Mouse (Mus musculus) midbrain, embryonic 16.5 days (tissue): ENCODE results near the gene Akap13. TPM values are rescaled to one million over a fixed set of nuclear protein-coding genes. Genes with fewer than 3 reads are reported as not detected.
A peak's percentile ranks its signal among the peaks of the same experiment; 100 is the strongest.

Experiments used
- ATAC-seq: fragments of 200-750 bp; cut with Nextera tagmentation; 2 replicates; pipeline ENCODE4 v1.8.0; 2017; ENCODE audit warnings: moderate TSS enrichment
- H3K27ac ChIP-seq: fragments of 300-500 bp; sonication (generic); 2 replicates; pipeline ENCODE4 v1.5.1; 2014; ENCODE audit warnings: mild to moderate bottlenecking, low read length, mixed read lengths
- H3K27me3 ChIP-seq: fragments of 300-500 bp; sonication (generic); 2 replicates; pipeline ENCODE4 v1.6.1; 2014; ENCODE audit warnings: low read depth, low read length, mixed read lengths; ENCODE audit not compliant: control insufficient read depth, insufficient read depth
- H3K36me3 ChIP-seq: fragments of 300-500 bp; sonication (generic); 2 replicates; pipeline ENCODE4 v1.6.1; 2014; ENCODE audit warnings: mild to moderate bottlenecking, low read length, moderate library complexity, mixed read lengths; ENCODE audit not compliant: control insufficient read depth, insufficient read depth
- H3K4me1 ChIP-seq: fragments of 300-500 bp; sonication (generic); 2 replicates; pipeline ENCODE4 v1.6.1; 2014; ENCODE audit warnings: mild to moderate bottlenecking, low read length, mixed read lengths; ENCODE audit not compliant: control insufficient read depth, insufficient read depth
- H3K4me2 ChIP-seq: fragments of 300-500 bp; sonication (generic); 2 replicates; pipeline ENCODE4 v1.6.1; 2014; ENCODE audit warnings: mild to moderate bottlenecking, low read length, mixed read lengths
- H3K4me3 ChIP-seq: fragments of 300-500 bp; sonication (generic); 2 replicates; pipeline ENCODE4 v1.5.1; 2014; ENCODE audit warnings: low read depth, mild to moderate bottlenecking, low read length, moderate library complexity, mixed read lengths
- H3K9ac ChIP-seq: fragments of 300-500 bp; sonication (generic); 2 replicates; pipeline ENCODE4 v1.6.1; 2014; ENCODE audit warnings: low read depth, low read length, mixed read lengths
- H3K9me3 ChIP-seq: fragments of 300-500 bp; sonication (generic); replicated peaks from 2 replicates; pipeline ENCODE4 v1.6.1; 2014; ENCODE audit warnings: mild to moderate bottlenecking, low read length, mixed read lengths; ENCODE audit not compliant: control insufficient read depth, poor library complexity, severe bottlenecking
- WGBS: fragments of 180-500 bp; shearing (Covaris S2); extraction: QIAGEN DNeasy Blood & Tissue Kit; methylation state at CpG from one replicate; pipeline ENCODE4 v1.1.7; 2014; 5-methylcytosine and 5-hydroxymethylcytosine counted together
- polyA plus RNA-seq: library from polyadenylated mRNA; unstranded; fragments of >200 nt; fragmentation: Nextera tagmentation; extraction: Ambion mirVana; gene quantifications from 2 replicates; pipeline ENCODE4 v1.2.1, GENCODE M21; 2015

The Akap13 gene
- polyA plus RNA-seq, 1 experiment from 2014 or later: 10.7 TPM

DNA sequence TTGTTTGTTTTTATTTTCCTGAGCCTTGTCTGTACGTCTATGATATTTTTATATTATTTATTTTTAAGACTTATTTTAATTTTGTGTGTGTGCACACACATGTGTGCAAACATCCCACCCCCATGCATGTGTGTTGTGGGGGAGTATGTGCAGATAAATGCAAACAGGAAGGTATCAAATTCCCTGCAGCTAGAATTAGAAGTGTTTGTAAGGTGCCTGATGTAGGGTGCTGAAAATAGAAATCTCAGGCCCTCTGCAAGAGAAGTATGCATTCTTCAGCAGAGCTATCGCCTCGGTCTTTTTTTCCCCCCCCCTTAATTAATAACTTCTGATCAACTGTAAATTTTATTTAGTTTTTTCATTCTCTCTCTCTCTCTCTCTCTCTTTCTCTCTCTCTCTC, 151.9 kb downstream of the Akap13 start:
- Histone ChIP-seq H3K36me3 (no peaks in the 10 kb centered on the region), H3K9ac (no peak overlapping the region), H3K9me3 (no peaks in the 10 kb centered on the region), H3K4me3 (no peak overlapping the region), H3K4me2 (no peak overlapping the region), H3K27me3 (no peaks in the 10 kb centered on the region), H3K4me1 (no peaks in the 10 kb centered on the region), H3K27ac (no peak overlapping the region)
- 93% methylated on average over 3 of the region's 3 CpGs for WGBS
- ATAC-seq: no peak

DNA sequence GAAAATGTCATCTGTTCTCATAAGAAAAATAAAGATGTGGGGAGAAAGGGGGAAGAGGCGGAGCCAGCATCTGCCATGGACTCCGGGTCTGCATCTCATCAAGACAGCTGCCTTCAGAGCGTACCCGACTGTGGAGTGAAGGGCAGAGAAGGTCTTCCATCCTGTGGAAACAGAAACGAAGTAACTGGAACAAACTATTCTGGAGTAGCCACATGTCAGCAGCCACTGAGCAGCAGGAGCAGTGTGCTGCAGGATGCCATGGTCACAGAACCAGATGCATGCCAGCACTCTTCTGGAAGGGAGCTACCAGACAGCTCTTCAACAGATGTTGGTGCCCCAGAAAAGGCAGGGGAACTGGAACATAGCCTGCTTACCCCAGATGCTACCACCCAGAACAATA, 153.4 kb downstream of the Akap13 start:
- 84% methylated on average over 5 of the region's 5 CpGs for WGBS
- H3K4me3 ChIP-seq: no peak overlapping the region
- no peak overlapping the region for H3K9ac ChIP-seq
- H3K4me1 ChIP-seq: no peaks in the 10 kb centered on the region
- no peaks in the 10 kb centered on the region for H3K9me3 ChIP-seq
- H3K36me3 ChIP-seq: no peaks in the 10 kb centered on the region
- no peaks in the 10 kb centered on the region for H3K27me3 ChIP-seq
- no peak overlapping the region for H3K4me2 ChIP-seq
- ATAC-seq: no peak
- H3K27ac ChIP-seq: no peak overlapping the region

GRCm38 (mm10) chr7:75609456-75610262, 154.3 kb downstream of the Akap13 start:
- H3K36me3 ChIP-seq: no peaks in the 10 kb centered on the region
- WGBS: 87% methylated on average over 14 of the region's 14 CpGs

DNA sequence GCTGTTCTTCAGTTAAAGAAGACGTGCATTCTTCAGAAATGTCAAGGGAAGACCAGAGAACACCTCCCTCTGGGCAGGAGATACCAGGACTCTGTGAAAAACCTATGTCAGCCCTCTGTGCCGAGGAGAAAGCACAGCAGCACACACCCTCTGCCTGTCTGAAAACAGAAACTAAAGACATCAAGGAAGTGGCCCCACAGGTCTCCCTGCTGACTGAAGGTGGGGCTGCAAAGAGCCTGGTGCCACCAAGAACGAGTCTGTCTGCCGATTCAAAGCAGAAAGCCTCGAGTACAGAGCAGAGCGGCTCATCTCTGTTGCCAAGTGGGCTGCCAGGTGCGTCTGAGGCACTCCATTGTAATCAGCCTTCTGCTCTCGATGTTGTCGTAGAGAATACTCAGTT, 155.1 kb downstream of the Akap13 start:
- no peaks in the 10 kb centered on the region for H3K9me3 ChIP-seq
- WGBS: 91% methylated on average over 9 of the region's 9 CpGs
- H3K4me1 ChIP-seq: no peaks in the 10 kb centered on the region
- H3K27ac ChIP-seq: no peak overlapping the region
- H3K27me3 ChIP-seq: no peaks in the 10 kb centered on the region
- H3K9ac ChIP-seq: no peak overlapping the region
- no peak overlapping the region for H3K4me2 ChIP-seq
- no peaks in the 10 kb centered on the region for H3K36me3 ChIP-seq
- no peak for ATAC-seq
- no peak overlapping the region for H3K4me3 ChIP-seq

More at GRCm38 (mm10) chr7:75609456-75610262, 154.3 kb downstream of the Akap13 start:
- H3K9me3 ChIP-seq: no peaks in the 10 kb centered on the region
- H3K27me3 ChIP-seq: no peaks in the 10 kb centered on the region
- H3K4me2 ChIP-seq: no peak overlapping the region
- H3K9ac ChIP-seq: no peak overlapping the region
- no peak for ATAC-seq
- H3K27ac ChIP-seq: no peak overlapping the region
- no peak overlapping the region for H3K4me3 ChIP-seq
- H3K4me1 ChIP-seq: no peaks in the 10 kb centered on the region

DNA sequence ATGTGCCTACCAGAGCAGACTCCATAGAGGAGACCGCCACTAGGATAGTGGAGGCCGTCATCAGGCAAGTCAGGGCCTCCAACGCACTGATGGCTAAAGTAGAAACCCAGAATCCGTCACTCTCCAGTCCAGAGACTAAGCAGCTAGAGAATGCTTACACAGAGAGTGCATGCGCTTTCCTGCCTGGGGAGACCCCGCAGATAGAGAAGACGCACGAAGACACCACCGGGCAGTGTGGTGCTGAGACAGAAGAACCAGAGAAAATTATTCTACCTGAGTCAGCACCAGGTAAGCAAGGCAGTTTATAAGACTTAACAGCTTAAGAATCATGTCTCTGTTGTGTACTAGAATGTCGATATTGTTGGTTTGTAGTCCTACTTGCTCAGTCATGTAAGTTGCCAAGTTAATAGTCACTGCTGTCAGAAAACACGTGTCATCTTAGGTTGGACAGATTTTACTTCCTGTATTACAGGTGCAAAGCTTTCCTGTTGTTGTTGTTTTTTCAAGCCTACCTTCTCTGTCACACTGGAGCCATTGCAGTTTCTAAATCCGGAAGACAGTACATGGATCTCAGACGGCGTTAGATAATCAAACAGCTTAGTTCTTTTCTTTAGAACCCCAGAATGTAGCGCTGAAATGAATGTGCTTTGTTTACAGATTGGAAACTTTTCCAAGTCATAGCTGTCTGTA, 156.1 kb downstream of the Akap13 start:
- WGBS: 85% methylated on average over 15 of the region's 15 CpGs

DNA sequence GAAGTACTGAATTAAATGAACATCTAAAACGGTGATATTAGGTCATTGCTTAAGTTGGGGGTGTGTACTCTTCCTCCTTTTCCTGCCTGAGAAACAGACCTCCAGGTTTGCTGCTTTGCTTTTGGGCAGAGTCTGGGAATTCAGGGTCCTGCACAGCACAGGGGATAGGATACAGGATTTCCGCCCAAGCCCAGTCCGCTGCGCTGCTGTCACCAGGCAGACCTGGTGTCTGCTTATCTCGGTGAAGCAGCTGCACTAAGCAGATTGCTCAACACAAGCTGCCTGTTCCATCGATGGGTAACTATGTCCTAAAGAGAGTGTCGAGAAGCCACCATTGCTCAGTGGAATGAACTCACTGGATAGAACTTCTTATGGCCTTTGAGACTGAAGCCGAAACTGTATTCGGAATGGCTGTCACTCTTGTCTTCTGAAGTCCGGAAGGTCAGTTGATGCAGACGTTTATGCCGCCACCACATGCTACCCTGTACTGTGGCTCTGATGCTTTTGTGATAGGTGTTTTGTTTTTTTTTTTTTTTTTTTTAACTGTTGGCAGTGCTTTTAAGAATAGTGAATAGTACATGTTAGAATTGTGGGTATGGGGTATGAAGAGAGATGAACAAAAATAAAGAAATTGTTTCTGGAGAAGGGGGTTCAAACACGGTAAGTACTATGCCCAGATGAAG, 156.8 kb downstream of the Akap13 start:
- Histone ChIP-seq H3K27ac (no peak overlapping the region), H3K9me3 (no peaks in the 10 kb centered on the region), H3K4me3 (no peak overlapping the region), H3K4me2 (no peak overlapping the region), H3K9ac (no peak overlapping the region), H3K36me3 (no peaks in the 10 kb centered on the region), H3K27me3 (no peaks in the 10 kb centered on the region), H3K4me1 (no peaks in the 10 kb centered on the region)
- WGBS: 78% methylated on average over 13 of the region's 13 CpGs
- 0 out of 2 replicates have a peak, but pooled peaks have one; percentile 54 for ATAC-seq

More for the DNA sequence above, 156.1 kb downstream of the Akap13 start:
- no peaks in the 10 kb centered on the region for H3K27me3 ChIP-seq
- no peak overlapping the region for H3K27ac ChIP-seq
- H3K4me2 ChIP-seq: no peak overlapping the region
- no peak overlapping the region for H3K9ac ChIP-seq
- H3K9me3 ChIP-seq: no peaks in the 10 kb centered on the region
- H3K4me3 ChIP-seq: no peak overlapping the region
- H3K4me1 ChIP-seq: no peaks in the 10 kb centered on the region
- no peaks in the 10 kb centered on the region for H3K36me3 ChIP-seq
- no peak for ATAC-seq

GRCm38 (mm10) chr7:75612683-75613053, 157.3 kb downstream of the Akap13 start:
- Histone ChIP-seq H3K9me3 (no peaks in the 10 kb centered on the region), H3K9ac (no peak overlapping the region), H3K36me3 (no peaks in the 10 kb centered on the region), H3K4me2 (no peak overlapping the region), H3K4me3 (no peak overlapping the region), H3K27me3 (no peaks in the 10 kb centered on the region), H3K4me1 (no peaks in the 10 kb centered on the region), H3K27ac (no peak overlapping the region)
- ATAC-seq: no peak

GRCm38 (mm10) chr7:75613240-75613639, 157.9 kb downstream of the Akap13 start:
- H3K9me3 ChIP-seq: no peaks in the 10 kb centered on the region
- WGBS: 85% methylated on average over 5 of the region's 5 CpGs
- no peak for ATAC-seq
- H3K4me3 ChIP-seq: no peak overlapping the region
- H3K27ac ChIP-seq: no peak overlapping the region
- no peak overlapping the region for H3K9ac ChIP-seq
- no peak overlapping the region for H3K4me2 ChIP-seq
- H3K4me1 ChIP-seq: no peaks in the 10 kb centered on the region
- no peaks in the 10 kb centered on the region for H3K36me3 ChIP-seq
- H3K27me3 ChIP-seq: no peaks in the 10 kb centered on the region

DNA sequence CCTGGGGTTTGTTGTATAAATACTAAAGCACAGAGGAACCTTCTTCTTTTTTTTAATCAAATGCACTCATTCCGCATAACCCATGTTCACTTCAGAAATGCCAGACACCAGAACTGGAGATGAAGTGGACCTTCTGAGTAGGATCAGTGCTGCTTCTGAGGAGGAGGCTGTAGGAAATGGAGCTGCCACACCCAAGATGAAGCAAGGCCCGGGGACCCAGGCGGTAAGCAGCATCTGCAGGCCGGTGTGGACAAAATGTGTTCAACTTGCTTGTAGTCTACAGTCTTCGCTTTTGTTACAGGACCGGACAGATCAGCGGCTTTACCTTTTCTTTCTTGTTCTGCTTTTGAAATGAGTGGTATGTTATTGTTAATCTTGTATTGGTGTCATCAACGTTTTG, 159.5 kb downstream of the Akap13 start:
- 92% methylated on average over 8 of the region's 8 CpGs for WGBS
- Histone ChIP-seq H3K4me1 (no peaks in the 10 kb centered on the region), H3K9ac (no peak overlapping the region), H3K27ac (no peak overlapping the region), H3K4me2 (no peak overlapping the region), H3K9me3 (no peaks in the 10 kb centered on the region), H3K4me3 (no peak overlapping the region), H3K27me3 (no peaks in the 10 kb centered on the region), H3K36me3 (no peaks in the 10 kb centered on the region)
- no peak for ATAC-seq
